Mouse (Mus musculus) hindbrain, embryonic 12.5 days (tissue): ENCODE measurements at regions not wholly inside any gene's neighbourhood (a gene's known extent, or its start where the extent isn't known, plus 50 kb on each side); places are given as distances from the start of the nearest gene placed in this dataset.
A peak's percentile ranks its signal among the peaks of the same experiment; 100 is the strongest.

Experiments used
- ATAC-seq: fragments of 200-750 bp; cut with Nextera tagmentation; 2 replicates; pipeline ENCODE4 v1.8.0; 2017; ENCODE audit warnings: moderate TSS enrichment; ENCODE audit not compliant: low FRiP score
- H3K27ac ChIP-seq: fragments of 300-500 bp; sonication (generic); 2 replicates; pipeline ENCODE4 v1.5.1; 2016; ENCODE audit warnings: mild to moderate bottlenecking
- H3K27me3 ChIP-seq: fragments of 300-500 bp; sonication (generic); 2 replicates; pipeline ENCODE4 v1.6.1; 2016; ENCODE audit warnings: mild to moderate bottlenecking
- H3K36me3 ChIP-seq: fragments of 300-500 bp; sonication (generic); 2 replicates; pipeline ENCODE4 v1.6.1; 2016; ENCODE audit warnings: mild to moderate bottlenecking
- H3K4me1 ChIP-seq: fragments of 300-500 bp; sonication (generic); 2 replicates; pipeline ENCODE4 v1.6.1; 2016
- H3K4me2 ChIP-seq: fragments of 300-500 bp; sonication (generic); replicated peaks from 2 replicates; pipeline ENCODE4 v1.6.1; 2016; ENCODE audit warnings: mild to moderate bottlenecking
- H3K4me3 ChIP-seq: fragments of 300-500 bp; sonication (generic); 2 replicates; pipeline ENCODE4 v1.5.1; 2016; ENCODE audit warnings: mild to moderate bottlenecking
- H3K9ac ChIP-seq: fragments of 300-500 bp; sonication (generic); 2 replicates; pipeline ENCODE4 v1.6.1; 2016; ENCODE audit warnings: mild to moderate bottlenecking, moderate library complexity
- H3K9me3 ChIP-seq: fragments of 300-500 bp; sonication (generic); replicated peaks from 2 replicates; pipeline ENCODE4 v1.6.1; 2016; ENCODE audit warnings: mild to moderate bottlenecking
- WGBS: fragments of 180-500 bp; shearing (Covaris S2); methylation state at CpG from one replicate; pipeline ENCODE4 v1.1.7; 2016; 5-methylcytosine and 5-hydroxymethylcytosine counted together

GRCm38 (mm10) chr2:27812946-27813345 lies 73.3 kb upstream of the Col5a1 start:
- ATAC-seq = no peak
- no peaks in the 10 kb centered on the region for H3K9me3 ChIP-seq
- H3K4me1 ChIP-seq = 0 out of 2 replicates have a peak, but pooled peaks cover 3% of the 10 kb centered on the region
- no peak overlapping the region for H3K4me3 ChIP-seq
- no peak overlapping the region for H3K27ac ChIP-seq
- H3K4me2 ChIP-seq = no peak overlapping the region
- H3K27me3 ChIP-seq = no peaks in the 10 kb centered on the region
- H3K9ac ChIP-seq = no peak overlapping the region
- no peaks in the 10 kb centered on the region for H3K36me3 ChIP-seq
- 75% methylated on average over 3 of the region's 3 CpGs for WGBS

GRCm38 (mm10) chr2:27813370-27813769 lies 72.9 kb upstream of the Col5a1 start:
- Histone ChIP-seq H3K36me3 (no peaks in the 10 kb centered on the region), H3K4me2 (no peak overlapping the region), H3K27ac (no peak overlapping the region), H3K9me3 (no peaks in the 10 kb centered on the region), H3K4me3 (no peak overlapping the region), H3K4me1 (0 out of 2 replicates have a peak, but pooled peaks cover 3% of the 10 kb centered on the region), H3K27me3 (no peaks in the 10 kb centered on the region), H3K9ac (no peak overlapping the region)
- WGBS = 55% methylated on average over 6 of the region's 6 CpGs
- no peak for ATAC-seq

GRCm38 (mm10) chr2:27818656-27819055 lies 67.6 kb upstream of the Col5a1 start:
- Histone ChIP-seq H3K9me3 (no peaks in the 10 kb centered on the region), H3K4me2 (no peak overlapping the region)

GRCm38 (mm10) chr2:27826826-27827225 lies 59.4 kb upstream of the Col5a1 start:
- no peaks in the 10 kb centered on the region for H3K4me1 ChIP-seq
- no peak overlapping the region for H3K27ac ChIP-seq
- WGBS = 86% methylated on average over 2 of the region's 2 CpGs
- no peaks in the 10 kb centered on the region for H3K27me3 ChIP-seq
- H3K9ac ChIP-seq = no peak overlapping the region
- no peak overlapping the region for H3K4me2 ChIP-seq
- no peak for ATAC-seq
- H3K4me3 ChIP-seq = no peak overlapping the region
- H3K9me3 ChIP-seq = no peaks in the 10 kb centered on the region
- H3K36me3 ChIP-seq = no peaks in the 10 kb centered on the region

More at GRCm38 (mm10) chr2:27818656-27819055, 67.6 kb upstream of the Col5a1 start:
- Histone ChIP-seq H3K27me3 (no peaks in the 10 kb centered on the region), H3K4me3 (no peak overlapping the region), H3K27ac (0 out of 2 replicates have a peak overlapping the region, but pooled peaks have one; percentile 35), H3K4me1 (peaks cover 4% of the 10 kb centered on the region; the same call in 1 of the 2 replicates), H3K36me3 (no peaks in the 10 kb centered on the region), H3K9ac (no peak overlapping the region)
- ATAC-seq = no peak
- WGBS = 46% methylated on average over 4 of the region's 4 CpGs

GRCm38 (mm10) chr2:27827582-27827981 lies 58.6 kb upstream of the Col5a1 start:
- H3K27ac ChIP-seq = no peak overlapping the region
- H3K4me3 ChIP-seq = no peak overlapping the region
- H3K4me2 ChIP-seq = no peak overlapping the region
- no peaks in the 10 kb centered on the region for H3K27me3 ChIP-seq
- WGBS = 86% methylated on average over 5 of the region's 5 CpGs
- H3K9ac ChIP-seq = no peak overlapping the region
- no peaks in the 10 kb centered on the region for H3K4me1 ChIP-seq
- ATAC-seq = no peak
- H3K36me3 ChIP-seq = no peaks in the 10 kb centered on the region
- H3K9me3 ChIP-seq = no peaks in the 10 kb centered on the region

- Histone ChIP-seq H3K4me1 (no peaks in the 10 kb centered on the region), H3K9me3 (no peaks in the 10 kb centered on the region), H3K9ac (no peak overlapping the region), H3K4me2 (no peak overlapping the region), H3K4me3 (no peak overlapping the region), H3K27me3 (no peaks in the 10 kb centered on the region), H3K27ac (no peak overlapping the region), H3K36me3 (no peaks in the 10 kb centered on the region)
- WGBS = 74% methylated on average over 6 of the region's 6 CpGs
- no peak for ATAC-seq
Measured at GRCm38 (mm10) chr2:27828237-27828636, 58.0 kb upstream of the Col5a1 start.

- no peak overlapping the region for H3K4me2 ChIP-seq
- H3K27ac ChIP-seq = no peak overlapping the region
- WGBS = 76% methylated on average over 5 of the region's 5 CpGs
- no peak overlapping the region for H3K4me3 ChIP-seq
- H3K9ac ChIP-seq = no peak overlapping the region
- no peak for ATAC-seq
- H3K9me3 ChIP-seq = no peaks in the 10 kb centered on the region
- H3K36me3 ChIP-seq = no peaks in the 10 kb centered on the region
- H3K27me3 ChIP-seq = no peaks in the 10 kb centered on the region
- 0 out of 2 replicates have a peak, but pooled peaks cover 4% of the 10 kb centered on the region for H3K4me1 ChIP-seq
Measured at GRCm38 (mm10) chr2:27829551-27829950, 56.7 kb upstream of the Col5a1 start.

- H3K4me1 ChIP-seq = peaks cover 20% of the 10 kb centered on the region
- H3K9me3 ChIP-seq = no peaks in the 10 kb centered on the region
- no peak overlapping the region for H3K9ac ChIP-seq
- H3K27ac ChIP-seq = no peak overlapping the region
- H3K27me3 ChIP-seq = no peaks in the 10 kb centered on the region
- no peaks in the 10 kb centered on the region for H3K36me3 ChIP-seq
- no peak overlapping the region for H3K4me3 ChIP-seq
- no peak overlapping the region for H3K4me2 ChIP-seq
- no peak for ATAC-seq
- 91% methylated on average over 4 of the region's 4 CpGs for WGBS
Measured at GRCm38 (mm10) chr2:27834971-27835370, 51.3 kb upstream of the Col5a1 start.

- H3K27me3 ChIP-seq = no peaks in the 10 kb centered on the region
- WGBS = 22% methylated on average over 10 of the region's 10 CpGs
- no peak overlapping the region; the same call in 1 of the 2 replicates for H3K4me2 ChIP-seq
- no peak overlapping the region for H3K4me3 ChIP-seq
- H3K9me3 ChIP-seq = no peaks in the 10 kb centered on the region
- peaks cover 20% of the 10 kb centered on the region for H3K4me1 ChIP-seq
- no peaks in the 10 kb centered on the region for H3K36me3 ChIP-seq
- ATAC-seq = peak; percentile 56
- no peak overlapping the region for H3K9ac ChIP-seq
- H3K27ac ChIP-seq = peak overlapping the region; percentile 36; the same call in 1 of the 2 replicates
Measured at GRCm38 (mm10) chr2:27835758-27836460, 50.3 kb upstream of the Col5a1 start.
